Mouse (Mus musculus): ENCODE results near the gene Cacna2d3. TPM values are rescaled to one million over a fixed set of nuclear protein-coding genes. Genes with fewer than 3 reads are reported as not detected.

Cacna2d3 gene
- total RNA-seq (2014; fragmentation: Nextera tagmentation) (not detected in 2 replicates), total RNA-seq (2017) (not detected in 2 replicates)

- ATAC-seq (replicated peaks; ENCODE audit: low FRiP score, low TSS enrichment, poor library complexity, severe bottlenecking), result no peak
Observed at GRCm38 (mm10) chr14:29721488-29722385, at the start of gene Cacna2d3. Cacna2d3 (minus strand) TSS chr14:29721864.

GRCm38 (mm10) chr14:29769486-29769885, 47.8 kb upstream of the Cacna2d3 start:
- ATAC-seq (replicated peaks; ENCODE audit: low FRiP score, low TSS enrichment, poor library complexity, severe bottlenecking), result no peak

- no peak for ATAC-seq (replicated peaks; ENCODE audit: low FRiP score, low TSS enrichment, poor library complexity, severe bottlenecking)
Observed at GRCm38 (mm10) chr14:29752876-29753275, 31.2 kb upstream of the Cacna2d3 start.

GRCm38 (mm10) chr14:29738751-29739150, 17.1 kb upstream of the Cacna2d3 start:
- no peak for ATAC-seq (replicated peaks; ENCODE audit: low FRiP score, low TSS enrichment, poor library complexity, severe bottlenecking)

GRCm38 (mm10) chr14:29730256-29730655, 8.6 kb upstream of the Cacna2d3 start:
- ATAC-seq (replicated peaks; ENCODE audit: low FRiP score, low TSS enrichment, poor library complexity, severe bottlenecking), result no peak

GRCm38 (mm10) chr14:29729009-29729408, 7.3 kb upstream of the Cacna2d3 start:
- ATAC-seq (replicated peaks; ENCODE audit: low FRiP score, low TSS enrichment, poor library complexity, severe bottlenecking), result no peak

GRCm38 (mm10) chr14:29727596-29727995, 5.9 kb upstream of the Cacna2d3 start:
- ATAC-seq (replicated peaks; ENCODE audit: low FRiP score, low TSS enrichment, poor library complexity, severe bottlenecking), result no peak

- ATAC-seq (replicated peaks; ENCODE audit: low FRiP score, low TSS enrichment, poor library complexity, severe bottlenecking), result no peak
Observed at GRCm38 (mm10) chr14:29723267-29723666, 1.6 kb upstream of the Cacna2d3 start.

- ATAC-seq (replicated peaks; ENCODE audit: low FRiP score, low TSS enrichment, poor library complexity, severe bottlenecking), result no peak
Observed at GRCm38 (mm10) chr14:29722386-29723221, 940 bp upstream of the Cacna2d3 start.

GRCm38 (mm10) chr14:29721131-29721487, 555 bp downstream of the Cacna2d3 start:
- ATAC-seq (replicated peaks; ENCODE audit: low FRiP score, low TSS enrichment, poor library complexity, severe bottlenecking), result no peak

- no peak for ATAC-seq (replicated peaks; ENCODE audit: low FRiP score, low TSS enrichment, poor library complexity, severe bottlenecking)
Observed at GRCm38 (mm10) chr14:29720334-29720911, 1.2 kb downstream of the Cacna2d3 start.

GRCm38 (mm10) chr14:29712621-29713020, 9.0 kb downstream of the Cacna2d3 start:
- ATAC-seq (replicated peaks; ENCODE audit: low FRiP score, low TSS enrichment, poor library complexity, severe bottlenecking), result no peak

GRCm38 (mm10) chr14:29707561-29708335, 13.9 kb downstream of the Cacna2d3 start:
- no peak for ATAC-seq (replicated peaks; ENCODE audit: low FRiP score, low TSS enrichment, poor library complexity, severe bottlenecking)

- ATAC-seq (replicated peaks; ENCODE audit: low FRiP score, low TSS enrichment, poor library complexity, severe bottlenecking), result no peak
Observed at GRCm38 (mm10) chr14:29702762-29703161, 18.9 kb downstream of the Cacna2d3 start.

GRCm38 (mm10) chr14:29696131-29696530, 25.5 kb downstream of the Cacna2d3 start:
- ATAC-seq (replicated peaks; ENCODE audit: low FRiP score, low TSS enrichment, poor library complexity, severe bottlenecking), result no peak

- no peak for ATAC-seq (replicated peaks; ENCODE audit: low FRiP score, low TSS enrichment, poor library complexity, severe bottlenecking)
Observed at GRCm38 (mm10) chr14:29672436-29673050, 49.1 kb downstream of the Cacna2d3 start.

- no peak for ATAC-seq (replicated peaks; ENCODE audit: low FRiP score, low TSS enrichment, poor library complexity, severe bottlenecking)
Observed at GRCm38 (mm10) chr14:29669826-29670225, 51.8 kb downstream of the Cacna2d3 start.

GRCm38 (mm10) chr14:29657006-29657405, 64.7 kb downstream of the Cacna2d3 start:
- no peak for ATAC-seq (replicated peaks; ENCODE audit: low FRiP score, low TSS enrichment, poor library complexity, severe bottlenecking)

- ATAC-seq (replicated peaks; ENCODE audit: low FRiP score, low TSS enrichment, poor library complexity, severe bottlenecking), result no peak
Observed at GRCm38 (mm10) chr14:29650591-29650990, 71.1 kb downstream of the Cacna2d3 start.
